Mouse (Mus musculus) spleen, postnatal 10 days (tissue): ENCODE results near the gene Hic1.

Source experiments
- DNase-seq, 2 experiments: peaks; one replicate each; pipeline ENCODE4 v3.0.0; 2021 to 2022; ENCODE audit warnings: low spot score in 2 of 2

Gene Hic1

GRCm38 (mm10) chr11:75169405-75170080, at the start of gene Hic1:
Hic1 (minus strand) TSS chr11:75169519.
- peak in 1 of 2 experiments; percentile 25 for DNase-seq

GRCm38 (mm10) chr11:75214081-75214950, 45.0 kb upstream of the Hic1 start:
- DNase-seq, result no peak

- DNase-seq, result no peak
Measured at GRCm38 (mm10) chr11:75213372-75214080, 44.2 kb upstream of the Hic1 start.

- DNase-seq, result no peak
Measured at GRCm38 (mm10) chr11:75212876-75213275, 43.6 kb upstream of the Hic1 start.

GRCm38 (mm10) chr11:75212031-75212667, 42.8 kb upstream of the Hic1 start:
- DNase-seq, result no peak

- no peak for DNase-seq
Measured at GRCm38 (mm10) chr11:75210755-75211154, 41.4 kb upstream of the Hic1 start.

- DNase-seq, result no peak
Measured at GRCm38 (mm10) chr11:75210093-75210492, 40.8 kb upstream of the Hic1 start.

GRCm38 (mm10) chr11:75209363-75209762, 40.0 kb upstream of the Hic1 start:
- no peak for DNase-seq

- DNase-seq, result no peak
Measured at GRCm38 (mm10) chr11:75206347-75206746, 37.0 kb upstream of the Hic1 start.

GRCm38 (mm10) chr11:75204472-75204871, 35.2 kb upstream of the Hic1 start:
- no peak for DNase-seq

- no peak for DNase-seq
Measured at GRCm38 (mm10) chr11:75203926-75204325, 34.6 kb upstream of the Hic1 start.

- no peak for DNase-seq
Measured at GRCm38 (mm10) chr11:75201721-75202120, 32.4 kb upstream of the Hic1 start.

GRCm38 (mm10) chr11:75200935-75201334, 31.6 kb upstream of the Hic1 start:
- no peak for DNase-seq

- DNase-seq, result no peak
Measured at GRCm38 (mm10) chr11:75199951-75200350, 30.6 kb upstream of the Hic1 start.

- no peak for DNase-seq
Measured at GRCm38 (mm10) chr11:75198792-75199191, 29.5 kb upstream of the Hic1 start.

- DNase-seq, result no peak
Measured at GRCm38 (mm10) chr11:75197956-75198355, 28.6 kb upstream of the Hic1 start.

- no peak for DNase-seq
Measured at GRCm38 (mm10) chr11:75196131-75196530, 26.8 kb upstream of the Hic1 start.

- peak; percentile 32 to 56 for DNase-seq
Measured at GRCm38 (mm10) chr11:75194850-75195461, 25.6 kb upstream of the Hic1 start.

GRCm38 (mm10) chr11:75194121-75194849, 25.0 kb upstream of the Hic1 start:
- DNase-seq, result peak in 1 of 2 experiments; percentile 27

GRCm38 (mm10) chr11:75193256-75194071, 24.1 kb upstream of the Hic1 start, which contains the start of gene Rtn4rl1:
Rtn4rl1 (plus strand) TSS chr11:75193783.
- peak; percentile 38 to 58 for DNase-seq
